Mouse (Mus musculus) kidney, embryonic 14.5 days (tissue): ENCODE results near the gene Slc16a12. TPM values are rescaled to one million over a fixed set of nuclear protein-coding genes. Genes with fewer than 3 reads are reported as not detected.
A peak's percentile ranks its signal among the peaks of the same experiment; 100 is the strongest.
"Not testable (repeated sequence)": the region's sequence is repeated elsewhere in the genome, so short reads cannot be mapped to it uniquely, and the experiment has no call there.

Source experiments
- ATAC-seq: fragments of 200-750 bp; cut with Nextera tagmentation; 2 replicates; pipeline ENCODE4 v1.8.0; 2017; ENCODE audit warnings: moderate number of reproducible peaks, mild to moderate bottlenecking, moderate TSS enrichment, moderate library complexity; ENCODE audit not compliant: low FRiP score, low TSS enrichment
- H3K27ac ChIP-seq: fragments of 300-500 bp; sonication (generic); 2 replicates; pipeline ENCODE4 v1.5.1; 2014; ENCODE audit warnings: low read depth, mild to moderate bottlenecking, low read length, moderate library complexity, mixed read lengths
- H3K27me3 ChIP-seq: fragments of 300-500 bp; sonication (generic); 2 replicates; pipeline ENCODE4 v1.6.1; 2014; ENCODE audit warnings: mild to moderate bottlenecking, low read length; ENCODE audit not compliant: control insufficient read depth, insufficient read depth
- H3K36me3 ChIP-seq: fragments of 300-500 bp; sonication (generic); 2 replicates; pipeline ENCODE4 v1.6.1; 2014; ENCODE audit warnings: low read length, mixed read lengths; ENCODE audit not compliant: control insufficient read depth, insufficient read depth
- H3K4me1 ChIP-seq: fragments of 300-500 bp; sonication (generic); 2 replicates; pipeline ENCODE4 v1.6.1; 2014; ENCODE audit warnings: low read length, mixed read lengths; ENCODE audit not compliant: control insufficient read depth, insufficient read depth
- H3K4me2 ChIP-seq: fragments of 300-500 bp; sonication (generic); replicated peaks from 2 replicates; pipeline ENCODE4 v1.6.1; 2014; ENCODE audit warnings: low read depth, mild to moderate bottlenecking, low read length
- H3K4me3 ChIP-seq: fragments of 300-500 bp; sonication (generic); 2 replicates; pipeline ENCODE4 v1.5.1; 2014; ENCODE audit warnings: mild to moderate bottlenecking, low read length
- H3K9ac ChIP-seq: fragments of 300-500 bp; sonication (generic); 2 replicates; pipeline ENCODE4 v1.6.1; 2014; ENCODE audit warnings: low read depth, mild to moderate bottlenecking, low read length, moderate library complexity
- H3K9me3 ChIP-seq: fragments of 300-500 bp; sonication (generic); 2 replicates; pipeline ENCODE4 v1.6.1; 2016; ENCODE audit warnings: low read length; ENCODE audit not compliant: control insufficient read depth
- WGBS: fragments of 180-500 bp; shearing (Covaris S2); extraction: QIAGEN DNeasy Blood & Tissue Kit; methylation state at CpG from one replicate; pipeline ENCODE4 v1.1.7; 2014; 5-methylcytosine and 5-hydroxymethylcytosine counted together
- polyA plus RNA-seq: library from polyadenylated mRNA; unstranded; fragments of >200 nt; fragmentation: Nextera tagmentation; extraction: Ambion mirVana; gene quantifications from 2 replicates; pipeline ENCODE4 v1.2.1, GENCODE M21; 2014

Slc16a12 gene
- polyA plus RNA-seq, 1 experiment from 2014 or later, result 7.4 TPM

GRCm38 (mm10) chr19:34673476-34673875 is 73.6 kb downstream of the Slc16a12 start:
- no peak for ATAC-seq
- WGBS, result 74% methylated on average over 7 of the region's 7 CpGs

DNA sequence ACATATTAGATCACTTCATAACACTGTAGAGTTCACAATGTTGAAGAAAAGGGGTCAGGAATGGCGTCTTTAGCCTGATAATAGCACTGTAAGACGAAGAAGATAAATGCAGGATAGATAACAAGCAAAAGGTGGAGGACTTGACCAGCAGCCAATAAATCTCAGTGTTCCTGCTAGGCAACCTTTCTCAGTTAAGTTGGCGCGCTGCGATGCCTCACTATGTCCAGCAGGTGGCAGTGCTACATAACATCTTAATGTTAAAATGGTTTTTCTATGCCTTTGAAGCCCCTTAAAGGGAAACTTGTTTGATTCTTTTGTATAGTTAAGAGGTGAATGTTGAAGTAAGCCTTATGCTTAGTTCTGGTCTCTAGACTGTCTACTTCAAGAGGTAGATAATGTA is 81.0 kb downstream of the Slc16a12 start:
- Histone ChIP-seq H3K4me2 (no peak overlapping the region), H3K4me1 (no peaks in the 10 kb centered on the region), H3K27me3 (no peaks in the 10 kb centered on the region), H3K9me3 (no peaks in the 10 kb centered on the region), H3K9ac (no peak overlapping the region), H3K36me3 (no peaks in the 10 kb centered on the region), H3K27ac (no peak overlapping the region), H3K4me3 (no peak overlapping the region)
- peak; percentile 30; the same call in 1 of the 2 replicates for ATAC-seq
- 2% methylated on average over 5 of the region's 5 CpGs for WGBS

More at GRCm38 (mm10) chr19:34673476-34673875, 73.6 kb downstream of the Slc16a12 start:
- no peaks in the 10 kb centered on the region for H3K4me1 ChIP-seq
- no peaks in the 10 kb centered on the region for H3K9me3 ChIP-seq
- no peak overlapping the region for H3K4me3 ChIP-seq
- H3K27ac ChIP-seq, result no peak overlapping the region
- no peaks in the 10 kb centered on the region for H3K27me3 ChIP-seq
- H3K4me2 ChIP-seq, result no peak overlapping the region
- no peaks in the 10 kb centered on the region for H3K36me3 ChIP-seq
- H3K9ac ChIP-seq, result no peak overlapping the region

DNA sequence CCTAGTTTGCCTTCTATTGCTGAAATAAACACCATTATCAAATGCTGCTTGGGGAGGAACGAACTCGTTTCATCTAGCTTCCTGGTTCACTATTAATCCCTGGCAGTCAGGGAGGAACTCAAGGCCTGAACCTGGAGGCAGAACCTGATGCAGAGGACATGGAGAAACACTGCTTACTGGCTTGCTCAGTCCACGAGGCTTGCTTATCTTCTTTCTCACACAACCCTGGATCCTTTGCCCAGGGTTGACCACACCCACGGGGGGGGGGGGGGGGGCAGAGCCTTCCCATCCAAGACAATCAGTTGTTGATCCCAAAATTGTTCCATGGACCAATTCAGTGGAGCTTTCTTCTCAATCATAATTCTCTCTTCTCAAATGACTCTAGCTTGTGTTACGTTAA is 84.3 kb downstream of the Slc16a12 start:
- Histone ChIP-seq H3K27ac (no peak overlapping the region), H3K4me2 (no peak overlapping the region; the same call in 1 of the 2 replicates), H3K4me3 (no peak overlapping the region), H3K36me3 (no peaks in the 10 kb centered on the region), H3K9me3 (no peaks in the 10 kb centered on the region), H3K27me3 (no peaks in the 10 kb centered on the region), H3K9ac (no peak overlapping the region), H3K4me1 (no peaks in the 10 kb centered on the region)
- WGBS, result 49% methylated on average over 5 of the region's 5 CpGs
- ATAC-seq, result no peak

DNA sequence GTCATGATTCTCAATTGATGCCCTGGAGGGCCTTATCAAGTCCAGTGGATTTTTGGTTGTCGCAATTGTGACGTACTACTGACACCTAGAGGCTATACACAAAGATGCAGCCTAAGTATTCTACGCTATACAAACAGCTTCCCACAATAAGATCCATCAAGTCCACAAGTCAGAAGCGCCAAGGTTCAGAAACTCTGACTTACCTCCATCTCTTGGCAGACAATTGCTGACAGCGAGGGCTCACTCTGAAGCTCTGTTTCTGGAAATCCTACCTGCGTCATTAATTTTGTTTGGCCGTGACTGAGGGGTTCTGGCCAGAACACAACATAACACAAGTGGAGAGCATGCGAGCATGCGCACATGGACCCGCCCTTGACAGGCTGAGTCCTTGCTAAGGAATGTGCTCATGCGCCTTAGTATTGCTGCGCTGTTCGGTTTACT is 85.0 kb downstream of the Slc16a12 start:
- H3K27me3 ChIP-seq, result no peaks in the 10 kb centered on the region
- WGBS, result 18% methylated on average over 13 of the region's 13 CpGs
- H3K4me3 ChIP-seq, result peak overlapping the region; percentile 26
- H3K4me2 ChIP-seq, result peak overlapping the region; percentile 42
- H3K4me1 ChIP-seq, result no peaks in the 10 kb centered on the region
- no peak overlapping the region for H3K9ac ChIP-seq
- H3K36me3 ChIP-seq, result no peaks in the 10 kb centered on the region
- H3K9me3 ChIP-seq, result no peaks in the 10 kb centered on the region
- ATAC-seq, result peak; percentile 94
- H3K27ac ChIP-seq, result no peak overlapping the region

DNA sequence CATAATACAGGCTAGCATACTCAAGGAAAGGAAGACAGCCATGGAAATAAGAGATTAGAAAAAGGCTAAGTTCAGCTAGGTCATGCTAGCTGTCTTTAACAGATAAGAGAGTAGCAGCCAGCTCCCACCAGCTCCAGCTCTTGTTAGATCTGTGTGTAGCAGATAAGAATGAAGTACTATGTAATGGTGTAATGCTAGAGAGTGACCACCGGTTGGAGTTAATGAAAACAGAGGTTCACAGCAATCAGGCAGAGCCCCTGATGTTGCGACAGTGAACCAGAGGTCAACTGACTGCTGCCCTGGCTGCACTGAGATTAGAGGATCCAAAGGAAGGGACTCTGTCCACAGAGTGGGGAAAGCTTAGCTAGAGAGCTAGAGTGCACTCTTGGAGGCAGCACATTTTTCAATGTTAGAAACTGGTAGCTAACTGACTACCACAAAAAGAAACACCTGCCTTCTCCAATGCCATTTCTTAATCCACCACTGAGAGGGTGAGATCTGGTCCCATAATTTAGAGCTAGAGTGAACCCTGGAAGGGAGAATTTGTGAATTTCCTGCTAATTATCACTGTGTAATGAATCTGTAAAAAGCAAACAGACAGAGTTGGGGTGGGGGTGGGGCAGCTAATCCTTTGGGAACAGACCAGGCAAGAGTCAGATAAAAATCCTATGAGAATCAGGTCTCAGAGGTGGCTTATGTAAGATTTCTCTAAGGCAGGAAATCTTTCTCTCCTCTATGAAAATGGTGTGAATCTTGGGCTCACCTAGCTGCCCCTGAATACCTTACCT is 90.4 kb downstream of the Slc16a12 start:
- H3K9ac ChIP-seq, result no peak overlapping the region
- H3K4me2 ChIP-seq, result no peak overlapping the region
- no peak overlapping the region for H3K27ac ChIP-seq
- no peak for ATAC-seq
- H3K9me3 ChIP-seq, result no peaks in the 10 kb centered on the region
- H3K4me1 ChIP-seq, result no peaks in the 10 kb centered on the region
- whole genome bisulfite sequencing, result 29% methylated on average over 2 of the region's 2 CpGs
- H3K4me3 ChIP-seq, result no peak overlapping the region
- H3K27me3 ChIP-seq, result no peaks in the 10 kb centered on the region
- no peaks in the 10 kb centered on the region for H3K36me3 ChIP-seq

DNA sequence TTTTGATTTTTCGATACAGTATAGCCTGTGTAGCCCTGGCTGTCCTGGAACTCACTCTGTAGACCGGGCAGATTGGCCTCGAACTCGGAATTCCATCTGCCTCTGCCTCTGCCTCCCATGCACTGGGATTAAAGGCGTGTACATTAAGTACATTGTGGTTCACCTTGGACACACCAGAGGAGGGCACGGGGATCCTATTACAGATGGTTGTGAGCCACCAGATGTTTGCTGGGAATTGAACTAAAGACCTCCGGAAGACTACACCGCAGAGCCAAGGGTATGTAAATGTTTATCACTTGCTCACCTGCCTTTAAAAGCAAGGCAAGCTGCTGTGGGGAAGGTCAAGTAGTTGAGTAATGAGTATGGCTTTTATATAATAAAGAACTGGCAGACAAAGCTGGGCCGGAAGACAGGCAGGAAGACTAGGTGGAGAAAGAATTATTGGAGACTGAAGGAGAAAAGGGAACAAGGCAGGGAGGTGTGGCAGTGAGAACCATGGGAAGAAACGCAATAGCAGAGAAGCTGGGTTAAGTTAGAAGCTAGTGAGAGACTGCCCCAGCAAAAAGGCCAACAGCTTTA is 91.8 kb downstream of the Slc16a12 start:
- 89% methylated on average over 10 of the region's 10 CpGs for WGBS

DNA sequence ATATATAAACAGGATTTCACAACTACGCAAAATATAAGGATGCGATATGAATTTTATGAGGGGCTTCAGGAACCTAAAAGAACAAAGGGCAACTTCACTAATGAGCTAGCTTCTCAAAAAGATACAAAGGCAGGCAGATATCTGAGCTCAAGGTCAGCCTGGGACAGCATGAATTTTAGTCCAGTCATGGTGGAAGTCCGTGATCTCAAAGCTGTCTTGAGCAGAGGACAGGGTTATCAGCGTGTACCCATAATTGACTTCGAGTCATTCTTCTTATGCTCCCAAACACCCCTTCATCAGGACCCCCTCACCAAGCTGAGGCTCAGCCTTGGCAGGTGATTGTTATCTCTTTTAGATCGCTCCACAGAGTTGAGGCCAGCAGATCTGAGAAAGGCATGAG is 96.1 kb downstream of the Slc16a12 start:
- Histone ChIP-seq H3K27me3 (no peaks in the 10 kb centered on the region), H3K9ac (no peak overlapping the region), H3K4me3 (no peak overlapping the region), H3K9me3 (no peaks in the 10 kb centered on the region), H3K27ac (no peak overlapping the region), H3K36me3 (no peaks in the 10 kb centered on the region), H3K4me1 (no peaks in the 10 kb centered on the region), H3K4me2 (no peak overlapping the region)
- ATAC-seq, result no peak
- WGBS, result 83% methylated on average over 6 of the region's 6 CpGs

More for the DNA sequence above, 91.8 kb downstream of the Slc16a12 start:
- no peak for ATAC-seq
- Histone ChIP-seq H3K9me3 (no peaks in the 10 kb centered on the region), H3K9ac (no peak overlapping the region), H3K4me2 (no peak overlapping the region), H3K4me1 (no peaks in the 10 kb centered on the region), H3K4me3 (no peak overlapping the region), H3K36me3 (no peaks in the 10 kb centered on the region), H3K27ac (no peak overlapping the region), H3K27me3 (no peaks in the 10 kb centered on the region)

DNA sequence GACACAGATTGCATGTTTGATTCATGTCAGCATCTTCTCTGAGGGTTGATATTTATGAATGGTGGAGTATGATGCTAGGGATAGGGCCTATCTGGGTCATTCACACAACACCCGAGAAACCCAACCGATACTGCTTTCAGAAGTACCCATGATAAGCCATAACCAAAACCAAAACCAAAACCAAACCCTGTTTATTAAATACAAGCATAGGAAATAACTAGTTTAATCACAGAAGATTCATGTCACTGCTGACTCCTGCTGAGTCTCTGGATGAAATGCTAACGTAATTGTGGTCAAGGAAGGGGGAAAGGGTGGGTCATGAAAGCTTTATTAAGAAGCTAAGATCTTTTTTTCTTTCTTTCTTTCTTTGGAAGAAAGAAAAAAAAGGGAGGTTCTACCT is 96.8 kb downstream of the Slc16a12 start:
- ATAC-seq, result no peak
- no peaks in the 10 kb centered on the region for H3K9me3 ChIP-seq
- no peaks in the 10 kb centered on the region for H3K36me3 ChIP-seq
- H3K27ac ChIP-seq, result no peak overlapping the region
- 93% methylated on average over 3 of the region's 3 CpGs for WGBS
- no peak overlapping the region for H3K9ac ChIP-seq
- H3K4me1 ChIP-seq, result no peaks in the 10 kb centered on the region
- no peak overlapping the region for H3K4me2 ChIP-seq
- no peak overlapping the region for H3K4me3 ChIP-seq
- no peaks in the 10 kb centered on the region for H3K27me3 ChIP-seq

- not testable (repeated sequence) for H3K4me3 ChIP-seq, H3K36me3 ChIP-seq, H3K4me2 ChIP-seq, H3K9ac ChIP-seq, H3K4me1 ChIP-seq, H3K27ac ChIP-seq, H3K27me3 ChIP-seq, ATAC-seq, H3K9me3 ChIP-seq
- 88% methylated on average over 7 of the region's 8 CpGs for WGBS
These were observed 99.5 kb downstream of the Slc16a12 start for GRCm38 (mm10) chr19:34647630-34648029.
